In genomic region chr4:135397551-135397950, GRCm38 (mm10) we compare ENCODE assay signal across 9 mouse cellular contexts. TPM values are rescaled to one million over a fixed set of nuclear protein-coding genes. Genes with fewer than 3 reads are reported as not detected.
DNase-seq lines count a peak whose midpoint lies in the region; ATAC-seq lines count a peak whose summit lies in the region.
"Had no signal": no experiment of that assay in that cellular context is flagged by ENCODE, and none has a peak within 500 bp of the region (broad histone marks: within the 10 kb centered on the region; RNA-seq: fewer than 3 reads in every experiment).

No protein-coding gene starts in this region.

- peak overlapping the region; percentile 45 for H3K4me3 ChIP-seq in kidney, embryonic 15.5 days (replicated peaks)
- H3K4me3 ChIP-seq in embryonic facial prominence, embryonic 13.5 days: peak overlapping the region; percentile 48
- H3K4me3 ChIP-seq in intestine, embryonic 16.5 days (ENCODE audit: low read length): peak overlapping the region; percentile 57
- H3K4me3 ChIP-seq in neural tube, embryonic 12.5 days: peak overlapping the region; percentile 30

- peaks cover 37% of the 10 kb centered on the region for H3K27me3 ChIP-seq in kidney, embryonic 15.5 days
- peaks cover 40% of the 10 kb centered on the region for H3K27me3 ChIP-seq in embryonic facial prominence, embryonic 13.5 days
- H3K27me3 ChIP-seq in intestine, embryonic 16.5 days (replicated peaks; ENCODE audit: control insufficient read depth, insufficient read depth, low read length): 0 out of 2 replicates have a peak, but pooled peaks cover 9% of the 10 kb centered on the region
- H3K27me3 ChIP-seq in neural tube, embryonic 12.5 days (replicated peaks): peaks cover 45% of the 10 kb centered on the region

- peak overlapping the region; percentile 0; the same call in 1 of the 2 replicates for H3K9ac ChIP-seq in kidney, embryonic 15.5 days
- peak overlapping the region; percentile 69 for H3K9ac ChIP-seq in embryonic facial prominence, embryonic 13.5 days
- peak overlapping the region; percentile 68 for H3K9ac ChIP-seq in intestine, embryonic 16.5 days (ENCODE audit: low read depth, low read length)
- H3K9ac ChIP-seq in neural tube, embryonic 12.5 days: peak overlapping the region; percentile 39; the same call in 1 of the 2 replicates

- ATAC-seq in kidney, embryonic 15.5 days (replicated peaks; ENCODE audit: low FRiP score): no peak
- ATAC-seq in embryonic facial prominence, embryonic 13.5 days (ENCODE audit: insufficient number of reproducible peaks, insufficient read depth, low FRiP score, low TSS enrichment, low read depth): no peak
- peak; percentile 40 for ATAC-seq in intestine, embryonic 16.5 days
- ATAC-seq in neural tube, embryonic 12.5 days (ENCODE audit: low FRiP score, low read depth): no peak
- no peak for ATAC-seq in activated CD4-positive, CD25-positive, alpha-beta regulatory T cell, adult 4 months

- no peaks in the 10 kb centered on the region for H3K36me3 ChIP-seq in kidney, embryonic 15.5 days
- no peaks in the 10 kb centered on the region for H3K36me3 ChIP-seq in embryonic facial prominence, embryonic 13.5 days
- H3K36me3 ChIP-seq in intestine, embryonic 16.5 days (ENCODE audit: control insufficient read depth, insufficient read depth, low read length): no peaks in the 10 kb centered on the region
- no peaks in the 10 kb centered on the region for H3K36me3 ChIP-seq in neural tube, embryonic 12.5 days

- H3K4me2 ChIP-seq in kidney, embryonic 15.5 days: peak overlapping the region; percentile 80
- peak overlapping the region; percentile 85 for H3K4me2 ChIP-seq in embryonic facial prominence, embryonic 13.5 days
- peak overlapping the region; percentile 91 for H3K4me2 ChIP-seq in intestine, embryonic 16.5 days (ENCODE audit: low read depth, low read length)
- peak overlapping the region; percentile 63 for H3K4me2 ChIP-seq in neural tube, embryonic 12.5 days (replicated peaks)

- 3% methylated on average over 16 of the region's 16 CpGs for WGBS in kidney, embryonic 15.5 days
- WGBS in embryonic facial prominence, embryonic 13.5 days: 4% methylated on average over 16 of the region's 16 CpGs
- 3% methylated on average over 16 of the region's 16 CpGs for WGBS in intestine, embryonic 16.5 days
- WGBS in neural tube, embryonic 12.5 days: 3% methylated on average over 16 of the region's 16 CpGs

- DNase-seq in kidney, adult 8-10 months: no peak
- DNase-seq in left cerebral cortex, adult 9 months (ENCODE audit: low spot score in 2 of 2): no peak
- DNase-seq in cerebellum, adult 9-10 months: no peak
- DNase-seq: heart, postnatal 14 days had no signal

- no peaks in the 10 kb centered on the region for H3K9me3 ChIP-seq in kidney, embryonic 15.5 days (replicated peaks)
- H3K9me3 ChIP-seq in embryonic facial prominence, embryonic 13.5 days: no peaks in the 10 kb centered on the region
- no peaks in the 10 kb centered on the region for H3K9me3 ChIP-seq in intestine, embryonic 16.5 days (ENCODE audit: control insufficient read depth, low read length)
- no peaks in the 10 kb centered on the region for H3K9me3 ChIP-seq in neural tube, embryonic 12.5 days

- peaks cover 11% of the 10 kb centered on the region; the same call in 1 of the 2 replicates for H3K4me1 ChIP-seq in kidney, embryonic 15.5 days
- peaks cover 15% of the 10 kb centered on the region for H3K4me1 ChIP-seq in embryonic facial prominence, embryonic 13.5 days
- H3K4me1 ChIP-seq in intestine, embryonic 16.5 days (ENCODE audit: control insufficient read depth, insufficient read depth, low read length): peaks cover 13% of the 10 kb centered on the region; the same call in 1 of the 2 replicates
- H3K4me1 ChIP-seq in neural tube, embryonic 12.5 days: peaks cover 9% of the 10 kb centered on the region

- H3K27ac ChIP-seq in kidney, embryonic 15.5 days: no peak overlapping the region
- H3K27ac ChIP-seq in embryonic facial prominence, embryonic 13.5 days: no peak overlapping the region
- no peak overlapping the region for H3K27ac ChIP-seq in intestine, embryonic 16.5 days (ENCODE audit: low read length)
- no peak overlapping the region for H3K27ac ChIP-seq in neural tube, embryonic 12.5 days

RNA-seq across cellular contexts. Expression of gene Ncmap, which starts 0.5 kb away (rescaled TPM):
- 3.1 and 3.5 TPM in 2 replicates for polyA plus RNA-seq in kidney, embryonic 15.5 days (2015; fragmentation: Nextera tagmentation; extraction: Ambion mirVana)
- polyA plus RNA-seq in embryonic facial prominence, embryonic 13.5 days (2015; fragmentation: Nextera tagmentation; extraction: Ambion mirVana): 6.0 and 7.0 TPM in 2 replicates
- 6.1 and 7.3 TPM in 2 replicates for polyA plus RNA-seq in intestine, embryonic 16.5 days (2015; fragmentation: Nextera tagmentation; extraction: Ambion mirVana)
- polyA plus RNA-seq in neural tube, embryonic 12.5 days (2016; fragmentation: Nextera tagmentation; extraction: Ambion mirVana): 1.3 and 1.7 TPM in 2 replicates
- 10 to 100 TPM; 22.3 to 52.3 TPM for polyA plus RNA-seq in activated CD4-positive, CD25-positive, alpha-beta regulatory T cell, adult 4 months (2017; shearing (Covaris generic))

RNA-seq across cellular contexts. Expression of gene Rcan3, which starts 36.1 kb away (rescaled TPM):
- polyA plus RNA-seq in kidney, embryonic 15.5 days (2015; fragmentation: Nextera tagmentation; extraction: Ambion mirVana): 12.6 and 15.5 TPM in 2 replicates
- 14.0 and 15.1 TPM in 2 replicates for polyA plus RNA-seq in embryonic facial prominence, embryonic 13.5 days (2015; fragmentation: Nextera tagmentation; extraction: Ambion mirVana)
- polyA plus RNA-seq in intestine, embryonic 16.5 days (2015; fragmentation: Nextera tagmentation; extraction: Ambion mirVana): 14.1 and 14.5 TPM in 2 replicates
- 21.7 and 22.2 TPM in 2 replicates for polyA plus RNA-seq in neural tube, embryonic 12.5 days (2016; fragmentation: Nextera tagmentation; extraction: Ambion mirVana)
- 10 to 100 TPM; 14.6 to 23.0 TPM for polyA plus RNA-seq in activated CD4-positive, CD25-positive, alpha-beta regulatory T cell, adult 4 months (2017; shearing (Covaris generic))

RNA-seq across cellular contexts. Expression of gene Srrm1, which starts 44.4 kb away (rescaled TPM):
- polyA plus RNA-seq in kidney, embryonic 15.5 days (2015; fragmentation: Nextera tagmentation; extraction: Ambion mirVana): 257 and 267 TPM in 2 replicates
- polyA plus RNA-seq in embryonic facial prominence, embryonic 13.5 days (2015; fragmentation: Nextera tagmentation; extraction: Ambion mirVana): 300 and 316 TPM in 2 replicates
- polyA plus RNA-seq in intestine, embryonic 16.5 days (2015; fragmentation: Nextera tagmentation; extraction: Ambion mirVana): 152 and 176 TPM in 2 replicates
- 191 and 241 TPM in 2 replicates for polyA plus RNA-seq in neural tube, embryonic 12.5 days (2016; fragmentation: Nextera tagmentation; extraction: Ambion mirVana)
- 100 to 1,000 TPM; 205 to 216 TPM for polyA plus RNA-seq in activated CD4-positive, CD25-positive, alpha-beta regulatory T cell, adult 4 months (2017; shearing (Covaris generic))

Comparison
In these comparisons a context has a peak if more than half of its experiments do, and no peak if none do; other contexts are left out.
1. H3K9ac ChIP-seq: peak in every context shown above with its lines; median percentile 69 in embryonic facial prominence, embryonic 13.5 days; 68 in intestine, embryonic 16.5 days; 39 in neural tube, embryonic 12.5 days; 0 in kidney, embryonic 15.5 days.